Mouse (Mus musculus) liver, adult 2 months (tissue): Measurements from ENCODE around the gene Mpv17l2.

Experiments
- CTCF ChIP-seq: fragments of 200-500 bp; IDR thresholded peaks from 2 replicates; pipeline ENCODE4 v1.5.1; 2011; ENCODE audit warnings: low read depth, low read length, control low read depth
- POLR2A ChIP-seq: fragments of 200-500 bp; IDR thresholded peaks from 2 replicates; pipeline ENCODE4 v1.6.1; 2011; ENCODE audit warnings: low read length, control low read depth; ENCODE audit not compliant: insufficient read depth; ENCODE audit errors: extremely low read depth

DNA sequence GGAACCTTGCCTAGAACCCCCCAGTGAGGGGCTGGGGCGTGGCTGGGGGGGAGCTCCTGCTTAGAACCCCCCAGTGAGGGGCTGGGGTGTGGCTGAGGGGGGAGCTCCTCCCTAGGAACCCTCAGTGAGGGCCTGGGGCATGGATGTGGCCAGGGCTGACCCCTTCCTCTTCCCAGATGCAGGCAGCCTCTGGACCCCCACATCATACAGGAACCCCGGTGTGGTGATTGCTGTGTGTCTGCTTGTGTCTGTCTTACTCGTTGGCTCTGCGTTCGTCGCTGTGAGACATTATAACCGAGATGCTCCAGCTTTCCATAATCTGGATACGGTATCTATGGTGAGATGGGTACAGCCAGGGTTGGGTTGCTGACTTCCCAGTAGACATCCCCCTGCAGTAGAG, 39.1 kb downstream of the Mpv17l2 start:
- TF ChIP-seq CTCF, result no peak
- no peak for TF ChIP-seq POLR2A
